Mouse (Mus musculus) layer of hippocampus, adult 9-11 months (tissue): ENCODE results near the gene Sfswap.

Experiments
- DNase-seq: peaks from one replicate; pipeline ENCODE4 v3.0.0; 2022

Sfswap gene

DNA sequence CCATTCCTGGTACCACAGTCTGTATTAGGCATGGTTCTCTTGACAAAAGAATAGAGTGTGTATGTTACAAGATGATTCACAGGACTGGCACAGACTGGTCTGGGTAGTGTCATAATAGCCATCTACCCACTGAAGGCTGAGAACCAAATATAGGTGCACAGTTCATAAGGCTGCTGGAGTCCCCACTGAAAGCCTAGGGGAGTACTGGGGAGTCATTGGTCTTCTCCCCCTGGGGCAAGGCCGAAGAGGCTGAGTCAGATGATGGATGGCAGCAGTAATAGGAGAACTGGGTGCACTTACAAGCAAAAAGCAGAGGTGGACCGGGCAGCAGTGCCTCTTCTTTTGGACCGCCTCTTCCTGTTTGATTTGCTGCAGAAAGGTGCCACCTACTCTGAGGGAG is 32.7 kb downstream of the Sfswap start:
- DNase-seq = no peak

DNA sequence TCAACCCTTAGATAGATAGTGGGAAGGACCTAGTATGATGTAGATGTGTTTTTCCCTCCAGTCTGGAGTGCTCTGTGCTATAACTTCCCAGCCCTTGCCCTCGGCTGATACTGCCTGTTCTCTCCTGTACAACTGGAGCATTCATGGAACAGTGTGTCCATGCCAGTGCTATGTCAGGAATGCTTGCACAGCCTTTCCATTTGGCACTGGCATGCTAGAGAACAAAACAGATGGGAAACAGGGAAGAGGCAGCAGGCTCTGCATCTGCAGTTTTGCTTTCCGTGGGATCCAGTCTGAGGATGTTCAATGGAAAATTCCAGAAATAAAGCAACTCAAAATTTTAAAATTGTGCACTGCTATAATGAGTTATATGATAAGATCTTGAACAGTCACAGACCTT is 33.5 kb downstream of the Sfswap start:
- peak; percentile 94 for DNase-seq

DNA sequence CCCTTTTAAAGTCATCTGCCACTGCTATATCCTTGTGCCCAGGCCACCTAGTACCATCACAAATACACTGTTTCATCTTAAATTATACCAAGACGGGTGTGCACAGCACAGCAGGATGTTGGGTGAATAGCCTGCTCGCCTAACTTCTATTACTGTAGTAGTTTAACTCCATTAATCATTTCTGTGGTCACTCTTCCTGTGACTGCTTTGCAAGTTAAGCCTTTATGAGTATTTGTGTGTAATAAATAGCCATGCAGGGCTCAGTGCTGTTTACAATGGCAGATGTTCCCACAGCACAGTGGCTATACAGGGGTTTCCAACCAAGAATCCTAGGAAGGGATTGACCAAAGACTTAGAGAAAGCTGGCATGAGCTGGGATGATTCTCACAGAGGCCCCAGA is 34.0 kb downstream of the Sfswap start:
- no peak for DNase-seq

DNA sequence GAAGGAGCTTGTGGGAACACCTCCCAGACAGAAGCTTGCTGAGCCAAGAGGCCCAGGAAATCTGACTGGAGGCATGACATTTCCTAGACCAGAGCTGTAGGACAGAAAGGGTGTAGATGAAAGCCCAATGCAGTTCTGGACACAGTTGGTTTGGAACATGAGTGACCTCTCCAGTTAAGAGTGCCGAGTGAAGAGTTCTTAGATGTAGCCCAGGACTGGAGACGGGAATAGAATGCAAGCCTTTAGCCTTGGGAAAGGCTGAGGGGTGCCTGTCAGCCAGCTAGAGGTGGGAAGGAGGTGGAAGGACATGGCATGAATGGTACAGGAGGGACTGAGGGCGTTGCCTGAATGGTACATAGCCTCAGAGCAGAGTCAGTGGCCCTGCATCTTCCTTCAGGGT is 34.4 kb downstream of the Sfswap start:
- DNase-seq = no peak

DNA sequence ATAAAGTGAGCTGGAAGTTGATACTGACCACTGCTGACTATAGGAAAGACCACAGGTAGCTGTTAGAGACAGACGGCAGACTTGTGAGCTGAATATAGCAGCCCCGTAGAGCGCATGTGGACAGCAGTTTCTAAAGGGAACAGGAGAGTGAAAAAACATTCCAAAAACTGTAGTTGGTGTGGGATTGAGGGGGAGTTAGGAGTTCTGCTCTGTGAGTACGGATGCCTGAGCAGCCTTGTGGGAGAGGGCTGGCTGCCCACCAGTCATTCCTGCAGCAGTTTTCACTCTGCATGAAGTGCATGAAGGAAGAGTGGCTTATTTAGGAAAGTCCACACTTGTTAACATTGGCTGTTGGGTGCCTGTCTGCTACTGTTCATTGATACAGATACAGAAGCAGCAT is 37.8 kb downstream of the Sfswap start:
- peak; percentile 48 for DNase-seq

DNA sequence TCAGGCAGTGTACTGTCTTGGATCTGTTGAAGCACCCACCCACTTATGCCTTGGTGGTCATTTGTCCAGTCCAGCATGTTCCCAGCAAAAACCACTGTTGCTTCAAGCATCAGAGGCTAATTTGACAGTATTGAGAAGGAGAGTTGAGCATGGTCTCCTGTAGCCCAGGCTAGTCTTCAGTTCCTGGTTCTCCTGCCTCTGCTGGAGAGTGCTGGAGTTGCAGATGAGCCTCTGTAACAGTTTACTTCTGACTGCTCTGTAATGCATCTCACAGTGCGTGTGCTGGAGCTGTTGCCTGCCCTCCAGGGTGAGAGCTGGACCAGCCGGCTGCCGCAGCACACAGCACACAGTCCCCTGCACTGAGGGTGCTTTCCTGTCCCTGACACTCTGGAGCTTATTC is 41.2 kb downstream of the Sfswap start:
- no peak for DNase-seq

DNA sequence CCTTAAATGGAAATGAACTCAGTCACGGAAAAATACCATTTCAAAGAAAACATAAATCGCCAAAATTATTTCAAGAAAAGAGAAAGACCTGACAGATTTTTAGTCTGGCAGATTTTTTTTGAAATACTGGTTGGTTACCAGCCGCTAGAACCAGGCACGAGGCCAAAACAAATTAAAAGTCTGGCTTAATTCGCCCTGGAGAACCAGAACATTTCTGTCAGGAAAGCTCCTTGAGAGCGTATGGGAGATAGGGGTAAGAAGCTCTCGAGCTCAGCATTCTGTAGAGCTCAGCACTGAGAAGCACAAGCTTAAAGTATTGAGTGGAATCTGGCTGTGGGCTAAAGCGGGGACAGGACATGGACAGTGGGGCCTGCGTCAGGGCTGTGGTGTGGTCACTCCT is 44.8 kb downstream of the Sfswap start:
- DNase-seq = peak; percentile 61

DNA sequence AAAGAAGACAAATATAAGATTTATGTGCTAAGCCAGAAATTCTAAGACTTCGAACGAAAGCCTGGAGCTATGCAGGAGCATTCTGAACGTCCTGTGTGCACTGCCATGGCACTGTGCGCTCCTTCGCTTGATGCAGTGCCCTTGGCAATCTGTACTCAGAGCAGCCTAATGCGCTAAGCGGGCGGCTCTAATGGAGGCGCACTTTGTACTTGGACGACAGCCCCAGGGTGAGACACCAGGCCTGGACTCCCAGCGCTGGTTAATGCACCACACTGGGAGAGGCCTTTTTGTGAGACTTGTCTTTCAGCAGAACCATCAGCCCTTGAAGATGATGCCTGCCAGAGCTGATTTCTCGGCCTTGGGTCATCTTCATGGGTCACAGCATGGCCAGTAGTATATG is 48.7 kb downstream of the Sfswap start:
- no peak for DNase-seq

DNA sequence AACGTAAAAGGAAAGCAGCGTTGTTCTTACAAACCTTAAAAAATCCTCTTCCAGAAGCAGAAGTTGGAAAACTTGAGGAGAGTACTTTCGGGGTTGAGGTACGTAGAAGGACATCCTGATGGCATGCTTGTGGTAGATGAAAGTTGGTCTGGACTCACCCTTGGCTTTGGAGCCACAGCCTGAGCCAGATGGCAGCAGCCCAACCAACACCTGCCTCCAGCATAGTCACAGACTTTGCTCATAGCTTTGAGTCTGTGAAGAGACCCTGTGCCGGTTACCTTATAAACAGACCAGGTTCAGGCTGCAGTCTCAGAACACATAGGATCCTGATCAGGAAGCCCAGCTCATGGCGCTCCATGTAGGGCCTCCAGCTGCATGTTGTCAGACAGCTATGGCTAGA is 49.8 kb downstream of the Sfswap start:
- DNase-seq = no peak

DNA sequence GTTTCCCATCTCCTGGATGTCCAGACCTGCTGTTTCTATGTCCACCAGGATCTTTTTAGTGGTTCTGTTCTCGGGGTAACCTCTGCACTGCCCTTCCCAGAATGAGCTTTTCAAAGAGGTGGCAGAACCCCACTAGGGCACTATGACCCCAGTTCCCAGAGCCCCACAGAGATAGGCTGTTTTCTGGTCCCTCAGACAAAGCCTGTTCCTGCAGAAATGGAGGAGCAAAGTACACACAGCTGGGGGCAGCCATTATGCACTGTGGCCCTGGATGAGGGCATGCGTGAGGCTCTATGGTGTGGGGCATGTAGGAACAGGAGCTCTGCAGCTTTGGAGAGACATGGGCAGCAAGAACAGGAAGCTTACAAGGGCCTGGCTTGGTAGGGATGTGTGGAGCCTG is 51.0 kb downstream of the Sfswap start:
- no peak for DNase-seq

DNA sequence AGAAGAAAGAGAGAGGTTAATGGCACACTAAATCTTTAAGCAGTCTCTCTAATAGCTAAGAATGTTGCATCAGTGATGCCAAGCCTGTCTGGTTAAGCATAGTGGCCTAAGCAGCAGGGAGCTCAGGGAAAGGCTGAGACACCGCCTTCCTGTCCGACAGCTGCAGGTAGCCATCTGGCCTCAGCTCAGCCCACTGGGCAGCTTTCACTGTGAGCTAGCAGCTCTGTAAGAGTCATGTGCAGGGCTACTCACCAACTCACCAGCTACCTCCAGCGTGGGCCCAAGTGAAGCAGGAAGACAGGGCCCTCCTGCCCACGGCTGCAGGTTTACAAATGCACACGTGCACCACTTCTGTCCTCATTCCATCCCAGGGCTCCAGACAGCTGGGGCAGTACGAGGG is 52.6 kb downstream of the Sfswap start:
- DNase-seq = no peak

DNA sequence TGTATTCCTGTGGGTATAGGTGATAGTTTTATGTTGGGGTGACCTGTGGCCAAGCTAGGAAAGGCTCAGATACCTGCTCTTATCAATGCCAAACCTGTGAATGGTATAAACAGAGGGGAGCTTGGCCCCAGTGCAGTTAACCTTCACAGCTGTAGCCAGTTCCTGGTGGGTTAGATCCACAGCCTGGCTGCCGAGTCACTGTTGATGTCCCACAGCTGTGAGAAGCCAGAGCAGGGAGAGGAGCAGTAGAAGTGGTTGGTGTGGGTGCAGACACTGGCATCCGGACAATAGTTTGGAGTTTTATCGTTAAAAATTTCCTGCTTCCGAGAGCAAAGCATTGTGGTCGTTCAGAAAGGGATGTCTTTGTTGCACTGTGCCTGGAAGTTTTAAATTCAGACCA is 57.6 kb downstream of the Sfswap start:
- DNase-seq = no peak

DNA sequence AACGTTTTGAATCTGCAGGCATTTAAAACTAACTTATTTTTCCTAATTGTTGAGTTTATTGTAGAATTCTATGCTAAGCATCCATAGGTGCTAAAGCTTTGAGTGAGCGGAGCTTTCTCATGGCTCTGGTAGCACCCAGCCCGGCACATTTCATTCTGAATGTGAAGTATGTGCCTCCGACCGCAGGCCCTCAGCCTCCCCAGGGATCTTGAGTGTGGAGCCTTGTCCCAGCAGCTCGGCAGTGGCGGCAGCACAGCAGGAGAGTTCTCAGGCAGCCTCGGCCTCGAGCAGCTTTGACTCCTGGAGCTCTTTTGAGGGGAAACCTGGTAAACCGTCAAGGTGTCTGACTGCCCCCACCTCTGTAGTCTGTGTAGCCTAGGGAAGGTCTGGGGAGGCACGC is 58.3 kb downstream of the Sfswap start:
- DNase-seq = no peak

DNA sequence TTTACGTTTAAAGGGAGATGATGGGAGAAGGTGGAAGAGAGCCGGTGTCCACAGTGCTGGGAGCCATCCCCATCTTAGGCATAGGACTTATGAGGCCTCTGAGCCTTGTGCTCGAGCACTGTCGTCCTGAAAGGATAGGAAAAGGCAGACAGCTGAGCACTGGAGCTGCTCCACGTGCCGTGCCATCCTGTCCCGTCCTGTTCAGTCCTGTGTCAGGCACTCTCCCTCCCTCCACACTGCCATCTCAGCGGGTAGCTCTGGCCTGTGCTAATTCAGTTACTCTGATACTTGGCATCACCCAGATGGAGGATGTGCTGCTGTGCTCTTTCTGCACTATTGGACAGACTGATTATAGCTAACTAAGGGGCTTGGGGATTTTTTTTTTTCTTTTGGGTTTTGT is 61.3 kb downstream of the Sfswap start:
- DNase-seq = no peak

DNA sequence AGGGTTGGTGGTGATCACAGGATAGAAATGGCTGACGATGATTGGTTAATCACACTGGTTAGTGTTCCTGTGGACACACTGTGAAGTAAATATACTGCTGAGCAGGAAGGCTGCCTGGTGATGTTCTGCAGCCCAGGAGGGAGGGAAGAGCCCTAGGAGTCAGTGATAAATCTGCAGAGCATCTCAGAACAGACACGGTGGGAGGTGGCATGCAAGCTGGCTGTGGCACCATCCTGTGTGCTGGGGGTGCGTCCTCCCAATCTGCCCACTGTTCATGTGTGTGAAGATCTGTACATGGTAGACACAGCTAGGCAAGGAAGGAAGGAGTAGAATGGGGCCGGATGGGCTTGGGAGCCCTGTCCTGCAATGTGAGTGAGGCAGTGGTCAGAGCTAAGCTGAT is 67.6 kb downstream of the Sfswap start:
- DNase-seq = peak; percentile 69

DNA sequence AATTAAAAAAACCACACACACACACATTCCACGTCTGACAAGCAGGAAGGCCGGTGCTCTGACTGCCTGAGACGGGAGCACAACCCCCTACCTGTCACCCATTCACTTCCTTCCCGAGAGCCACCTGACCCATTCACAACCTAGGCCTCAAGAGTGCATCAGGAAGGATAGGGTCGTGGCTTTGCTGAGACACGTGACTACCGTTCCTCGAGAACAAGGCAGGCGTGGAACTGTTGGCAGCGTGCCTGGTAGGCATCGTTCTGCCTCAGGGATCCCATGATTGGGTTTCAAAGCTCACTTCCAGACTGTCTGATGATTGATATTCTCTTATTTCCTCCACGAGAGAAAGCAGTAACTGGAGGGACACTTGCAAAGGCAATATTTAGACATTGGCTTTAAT is 77.2 kb downstream of the Sfswap start:
- no peak for DNase-seq

DNA sequence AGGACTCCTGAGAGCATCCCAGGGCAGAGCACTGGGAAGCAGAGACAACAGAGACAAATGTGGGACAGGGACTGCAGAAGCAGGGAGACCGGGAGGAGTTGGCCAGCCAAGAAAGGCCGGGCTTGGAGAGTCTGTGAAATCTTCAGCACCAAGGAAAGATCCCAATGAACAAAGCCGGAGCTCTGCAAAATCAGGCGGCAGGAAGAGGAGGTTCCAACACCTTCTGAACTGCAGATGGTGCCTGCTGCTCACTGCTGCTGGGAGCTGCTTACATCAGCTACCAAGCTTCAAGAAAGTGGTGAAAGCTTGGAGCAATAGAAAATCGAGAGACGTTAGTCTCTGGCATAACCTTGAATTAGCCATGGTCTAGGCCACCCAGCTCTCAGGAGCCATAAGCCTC is 79.0 kb downstream of the Sfswap start:
- peak; percentile 58 for DNase-seq

DNA sequence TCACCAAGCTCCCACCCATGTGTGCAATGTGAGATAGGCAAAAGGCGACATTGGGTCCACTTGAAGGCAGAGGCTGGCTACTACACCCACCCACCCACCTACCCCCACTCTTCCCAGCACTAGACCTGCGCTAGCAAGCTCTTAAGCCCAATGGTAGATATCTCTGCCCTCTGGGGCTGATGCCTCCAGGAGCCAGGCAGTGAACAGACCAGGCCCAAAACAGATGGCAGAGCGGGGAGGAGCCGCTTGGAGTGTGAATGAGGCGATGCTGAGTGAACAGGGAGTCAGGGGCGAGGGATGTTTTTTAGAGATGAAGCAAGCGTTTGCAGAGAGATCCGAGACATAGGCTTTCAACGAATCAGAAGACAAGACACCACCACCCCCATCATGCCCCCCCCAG is 79.6 kb downstream of the Sfswap start:
- peak; percentile 73 for DNase-seq

DNA sequence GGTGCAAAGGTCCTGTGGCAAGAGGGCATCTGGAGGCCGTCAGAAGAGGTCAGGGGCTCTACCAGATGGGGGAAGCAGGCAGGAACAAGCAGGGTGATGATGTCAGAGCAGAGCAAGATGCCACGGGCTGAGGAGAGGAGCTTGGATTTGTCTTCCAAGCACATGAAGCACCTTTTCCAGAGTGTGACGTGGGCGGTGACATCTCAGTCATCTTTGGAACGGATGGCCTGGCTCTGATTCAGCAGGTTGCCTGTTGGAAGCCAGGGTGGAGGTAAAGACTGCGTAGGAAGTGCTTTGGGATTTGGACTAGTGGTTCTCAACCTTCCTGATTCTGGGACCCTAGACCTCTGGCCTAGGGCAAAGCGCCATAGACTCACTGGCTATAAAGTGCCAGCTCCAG is 80.0 kb downstream of the Sfswap start:
- peak; percentile 57 for DNase-seq

DNA sequence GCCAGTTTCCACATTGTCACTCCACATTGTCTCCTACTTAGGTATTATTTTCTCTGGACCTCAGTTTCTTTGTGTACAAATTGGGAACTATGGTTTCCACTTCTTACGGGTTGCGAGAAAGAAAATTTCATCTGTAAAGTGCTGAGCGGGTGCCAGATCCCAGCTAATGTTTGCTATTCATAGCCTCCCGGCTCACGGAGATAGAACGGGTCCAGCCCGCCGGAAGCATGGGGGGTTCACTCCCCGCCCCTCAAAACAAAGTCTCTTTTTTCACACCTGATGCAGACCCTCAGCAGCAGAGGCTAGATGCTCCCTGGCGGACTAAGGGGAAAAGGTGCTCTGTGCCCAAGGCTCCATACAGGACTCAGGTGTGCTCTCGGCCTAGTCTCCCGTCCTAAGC is 82.3 kb downstream of the Sfswap start:
- DNase-seq = no peak

DNA sequence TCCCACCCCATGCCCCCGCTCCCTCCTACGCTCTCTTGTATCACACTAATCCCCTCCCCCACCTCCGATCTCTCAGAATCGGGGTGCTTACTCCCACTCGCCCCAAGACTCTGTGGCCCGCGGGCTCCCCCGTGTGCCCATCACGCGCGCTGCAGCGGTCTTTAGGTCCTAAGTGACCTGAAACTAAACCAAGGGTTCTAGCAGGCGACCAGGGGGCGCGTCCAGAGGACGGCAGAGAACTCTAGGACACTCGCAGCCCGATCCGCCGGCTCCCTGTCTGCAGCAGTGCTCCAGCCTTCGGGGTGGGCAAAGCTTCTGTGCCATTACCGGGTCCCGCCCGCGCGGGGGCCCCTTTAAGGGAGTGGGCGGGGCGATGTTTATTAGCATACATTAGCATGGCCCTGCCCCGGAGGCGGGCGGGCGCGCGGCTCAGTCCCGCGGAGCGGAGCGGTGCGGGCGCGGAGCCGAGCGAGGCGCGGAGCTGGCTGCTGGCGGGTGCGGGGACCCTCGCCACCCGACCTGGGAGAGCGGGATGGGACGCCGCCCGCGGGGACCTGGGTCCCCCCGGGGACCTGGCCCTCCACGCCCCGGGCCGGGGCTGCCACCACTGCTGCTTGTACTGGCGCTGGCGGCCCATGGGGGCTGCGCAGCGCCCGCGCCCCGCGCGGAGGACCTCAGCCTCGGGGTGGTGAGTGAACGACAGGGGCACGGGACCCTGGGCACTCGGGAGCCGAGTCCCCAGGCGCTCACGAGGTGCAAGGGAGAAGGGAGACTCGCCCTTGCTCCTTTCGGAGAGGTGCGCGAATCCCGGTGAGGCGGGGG is 83.0 kb downstream of the Sfswap start, which contains the start of gene Mmp17:
Gene Mmp17, plus strand, starts transcription at position 409 of the 822 bp plus-strand sequence.
- peak; percentile 92 for DNase-seq

DNA sequence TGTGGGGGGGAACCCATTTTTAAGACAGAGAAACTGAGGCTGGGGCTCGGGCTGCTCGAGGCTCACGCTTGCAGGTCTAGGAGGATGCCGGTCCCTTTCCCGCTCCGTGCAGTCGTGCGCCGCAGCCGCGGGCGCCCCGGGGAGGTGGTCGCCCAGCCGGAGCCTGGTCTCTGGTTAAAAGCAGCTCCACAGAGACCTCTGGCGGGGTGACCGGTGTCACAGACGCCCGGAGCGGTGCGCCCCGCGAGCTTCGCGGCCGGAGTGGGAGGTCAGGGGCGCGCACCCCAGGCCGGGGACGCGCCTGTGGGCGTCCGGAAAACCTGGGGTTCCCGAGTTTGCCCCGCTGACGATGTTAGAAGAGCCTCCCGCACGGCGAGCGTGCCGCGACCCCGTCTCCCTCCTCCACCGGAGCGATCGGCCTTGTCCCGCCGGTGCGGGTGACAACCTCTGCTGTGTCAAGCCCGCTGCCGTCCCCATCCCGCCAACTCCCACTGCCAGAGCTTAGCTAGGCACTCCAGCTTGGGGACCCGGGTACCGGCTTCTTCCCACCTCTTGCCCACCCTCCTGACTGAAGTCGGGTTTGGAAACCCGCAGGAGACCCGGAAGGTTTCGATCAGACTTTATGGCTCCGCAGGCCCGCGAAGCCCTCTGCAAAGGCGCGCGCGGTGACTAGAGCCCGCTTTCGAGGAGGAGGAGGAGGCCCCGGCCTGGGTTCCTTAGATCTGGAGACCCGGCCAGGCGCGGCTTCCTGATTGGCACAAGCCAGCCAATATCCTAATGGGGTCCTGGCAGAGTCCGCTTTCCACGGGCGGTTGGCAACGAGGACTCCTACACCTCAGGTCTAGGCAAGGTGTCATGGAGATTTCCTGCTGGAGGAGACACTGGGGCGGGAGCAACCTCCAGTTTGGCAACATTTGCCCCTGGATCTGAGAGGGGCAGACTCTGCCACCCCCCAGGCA is 83.8 kb downstream of the Sfswap start:
- DNase-seq = no peak

DNA sequence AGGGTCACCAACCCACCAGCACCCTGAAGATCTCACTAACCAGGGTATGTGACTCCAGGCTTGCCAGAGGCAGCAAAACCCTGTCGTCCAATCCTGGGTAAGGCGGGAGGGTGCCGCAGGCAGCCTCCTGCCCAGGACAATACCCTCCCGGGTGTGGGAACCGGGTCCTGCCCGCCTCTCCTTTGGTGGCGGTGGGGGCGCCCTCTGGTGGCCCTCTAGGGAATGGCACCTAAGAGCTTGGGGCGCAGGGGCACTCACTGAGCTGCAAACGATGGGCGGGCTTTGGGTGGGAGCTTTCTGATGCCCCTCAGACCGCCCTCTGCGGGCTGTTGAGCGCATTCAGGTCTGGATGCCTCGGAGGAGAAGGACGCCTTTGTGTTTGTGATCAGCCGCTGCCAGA is 85.0 kb downstream of the Sfswap start:
- DNase-seq = peak; percentile 74

DNA sequence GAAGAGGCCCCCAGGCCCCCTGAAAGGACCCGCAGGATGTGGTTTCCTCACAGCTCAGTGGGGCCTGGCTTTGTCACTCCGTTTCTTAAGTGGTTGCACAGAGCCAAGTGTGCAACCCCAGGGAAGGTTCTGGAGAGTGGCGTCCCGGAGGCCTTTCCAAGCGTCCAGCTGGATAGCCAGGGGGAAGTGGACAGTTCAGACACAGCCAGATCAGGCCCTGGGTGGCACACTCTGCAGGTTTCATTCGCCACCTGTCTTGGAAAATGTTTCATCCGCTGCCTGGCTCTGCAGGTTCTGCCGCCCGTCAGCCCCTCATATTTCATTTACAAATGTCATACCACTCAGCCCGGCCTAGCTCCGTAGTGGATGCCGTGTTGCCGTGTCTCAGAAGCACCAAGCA is 85.5 kb downstream of the Sfswap start:
- no peak for DNase-seq
